8 mouse cellular contexts compared by ENCODE assay signal in genomic region chr8:111027391-111027937, GRCm38 (mm10). TPM values are rescaled to one million over a fixed set of nuclear protein-coding genes. Genes with fewer than 3 reads are reported as not detected.
DNase-seq lines count a peak whose midpoint lies in the region; ATAC-seq and TF ChIP-seq lines count a peak whose summit lies in the region.

No protein-coding gene starts in this region.

- no peak for TF ChIP-seq CTCF in cortical plate, adult 2 months (IDR thresholded peaks at IDR 0.05; ENCODE audit: extremely low read depth, insufficient read depth, low read length)

- peak overlapping the region; percentile 89 for H3K4me3 ChIP-seq in cortical plate, adult 2 months (ENCODE audit: insufficient read depth, low read length)

- peak; percentile 91 for TF ChIP-seq POLR2A in cortical plate, adult 2 months (IDR thresholded peaks at IDR 0.05; ENCODE audit: extremely low read depth, insufficient read depth, low read length)

- ATAC-seq in activated CD4-positive, CD25-positive, alpha-beta regulatory T cell, adult 4 months, result peak; percentile 71
- peak; percentile 98 for ATAC-seq in megakaryocyte progenitor cell, adult 5-6 weeks (replicated peaks; ENCODE audit: poor library complexity)

- H3K27ac ChIP-seq in cortical plate, adult 2 months (ENCODE audit: insufficient read depth, low read length), result no peak overlapping the region

- peak; percentile 78 for DNase-seq in gastrocnemius, postnatal 10 days
- peak; percentile 93 for DNase-seq in induced T-regulatory cell, adult 2 months (ENCODE audit: low read depth)
- peak; percentile 62 to 88 for DNase-seq in left cerebral cortex, adult 9 months (ENCODE audit: low spot score in 2 of 2)
- DNase-seq in right cerebral cortex, postnatal 14 days, result peak; percentile 90
- DNase-seq in urinary bladder, postnatal 36 days (ENCODE audit: low spot score in 2 of 2), result peak; percentile 80 to 87

- no peaks in the 10 kb centered on the region for H3K4me1 ChIP-seq in cortical plate, adult 2 months (ENCODE audit: control insufficient read depth, insufficient read depth, low read length)

RNA-seq across cellular contexts. Expression of gene Ddx19b, which starts 4.1 kb away (rescaled TPM):
- 1 to 10 TPM; 6.5 to 8.2 TPM for polyA plus RNA-seq in activated CD4-positive, CD25-positive, alpha-beta regulatory T cell, adult 4 months (2017; shearing (Covaris generic))
- polyA plus RNA-seq in cortical plate, adult 2 months (2012; rRNA removed), result 13.0 and 13.4 TPM in 2 replicates
- 10 to 100 TPM in 1 of 2 experiments, 1 to 10 TPM in 1; 9.9 to 10.4 TPM for total RNA-seq in gastrocnemius, postnatal 10 days (2021)
- 5.8 and 7.0 TPM in 2 replicates for total RNA-seq in megakaryocyte progenitor cell, adult 5-6 weeks (2015)
- total RNA-seq in megakaryocyte progenitor cell, adult 5-6 weeks (2017), result 14.0 and 14.9 TPM in 2 replicates

RNA-seq across cellular contexts. Expression of gene Aars, which starts 5.5 kb away (rescaled TPM):
- polyA plus RNA-seq in activated CD4-positive, CD25-positive, alpha-beta regulatory T cell, adult 4 months (2017; shearing (Covaris generic)), result 10 to 100 TPM; 14.0 to 20.3 TPM
- polyA plus RNA-seq in cortical plate, adult 2 months (2012; rRNA removed), result 70.9 and 71.7 TPM in 2 replicates
- total RNA-seq in gastrocnemius, postnatal 10 days (2021), result 10 to 100 TPM; 41.5 to 53.4 TPM
- 12.8 and 15.5 TPM in 2 replicates for total RNA-seq in megakaryocyte progenitor cell, adult 5-6 weeks (2015)
- total RNA-seq in megakaryocyte progenitor cell, adult 5-6 weeks (2017), result 38.3 and 47.6 TPM in 2 replicates

RNA-seq across cellular contexts. Expression of gene Exosc6, which starts 28.7 kb away (rescaled TPM):
- not detected for polyA plus RNA-seq in activated CD4-positive, CD25-positive, alpha-beta regulatory T cell, adult 4 months (2017; shearing (Covaris generic))
- polyA plus RNA-seq in cortical plate, adult 2 months (2012; rRNA removed), result not detected in 2 replicates
- total RNA-seq in gastrocnemius, postnatal 10 days (2021), result not detected
- 21.2 and 23.0 TPM in 2 replicates for total RNA-seq in megakaryocyte progenitor cell, adult 5-6 weeks (2015)
- 33.2 and 37.7 TPM in 2 replicates for total RNA-seq in megakaryocyte progenitor cell, adult 5-6 weeks (2017)

RNA-seq across cellular contexts. Expression of gene Ddx19a, which starts 29.9 kb away (rescaled TPM):
- polyA plus RNA-seq in activated CD4-positive, CD25-positive, alpha-beta regulatory T cell, adult 4 months (2017; shearing (Covaris generic)), result 10 to 100 TPM; 13.2 to 14.0 TPM
- polyA plus RNA-seq in cortical plate, adult 2 months (2012; rRNA removed), result 23.8 TPM in 2 replicates
- 10 to 100 TPM; 35.8 to 43.5 TPM for total RNA-seq in gastrocnemius, postnatal 10 days (2021)
- total RNA-seq in megakaryocyte progenitor cell, adult 5-6 weeks (2015), result 75.2 and 76.8 TPM in 2 replicates
- total RNA-seq in megakaryocyte progenitor cell, adult 5-6 weeks (2017), result 37.4 and 48.8 TPM in 2 replicates

Comparison
In these comparisons a context has a peak if more than half of its experiments do, and no peak if none do; other contexts are left out.
1. RNA of gene Exosc6, which starts 28.7 kb away (total RNA-seq): 21.2 to 37.7 TPM in megakaryocyte progenitor cell, adult 5-6 weeks; not detected in gastrocnemius, postnatal 10 days; every median in the first group is over 10 times any median in the second.
2. Peak in every context shown above with its lines, with median percentiles within 50 percentile points of each other: DNase-seq.